In the genomic region with DNA sequence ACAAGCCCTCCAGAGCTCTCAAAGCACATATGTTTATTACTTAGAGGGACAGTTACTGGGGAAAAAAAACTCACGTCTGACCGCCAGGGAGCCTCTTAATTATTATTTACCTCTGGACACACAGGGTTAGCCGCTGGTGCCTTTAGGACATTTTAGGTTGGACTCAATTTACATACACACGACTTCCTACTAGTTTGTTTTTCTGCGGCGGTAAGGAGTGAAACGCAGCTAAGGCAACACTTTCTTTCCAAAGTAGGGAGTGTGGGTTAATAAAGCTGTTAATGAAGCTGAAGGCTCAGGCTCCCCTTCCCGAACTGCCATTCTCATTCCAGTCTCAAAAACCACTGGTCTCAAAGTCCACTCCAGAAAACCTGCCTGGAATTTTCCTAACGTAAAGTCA, we compare ENCODE assay signal across 8 mouse cellular contexts.
DNase-seq lines count a peak whose midpoint lies in the region; ATAC-seq lines count a peak whose summit lies in the region.

No protein-coding gene starts in this region.

- no peaks in the 10 kb centered on the region; the same call in 1 of the 2 replicates for H3K36me3 ChIP-seq in erythroblast, embryonic 14.5 days (ENCODE audit: control insufficient read depth)
- no peaks in the 10 kb centered on the region for H3K36me3 ChIP-seq in forebrain, embryonic 15.5 days
- H3K36me3 ChIP-seq in liver, embryonic 13.5 days: peaks cover 3% of the 10 kb centered on the region; the same call in 1 of the 2 replicates

- peak overlapping the region; percentile 51 for H3K4me3 ChIP-seq in erythroblast, embryonic 14.5 days (replicated peaks)
- H3K4me3 ChIP-seq in forebrain, embryonic 15.5 days: peak overlapping the region; percentile 34
- peak overlapping the region; percentile 46 for H3K4me3 ChIP-seq in liver, embryonic 13.5 days (replicated peaks)

- peak overlapping the region; percentile 54 for H3K4me2 ChIP-seq in forebrain, embryonic 15.5 days (replicated peaks)
- H3K4me2 ChIP-seq in liver, embryonic 13.5 days: peak overlapping the region; percentile 54

- peak overlapping the region; percentile 42 for H3K27ac ChIP-seq in forebrain, embryonic 15.5 days (replicated peaks)
- peak overlapping the region; percentile 78 for H3K27ac ChIP-seq in liver, embryonic 13.5 days

- ATAC-seq in erythroblast, adult 5-6 weeks (replicated peaks; ENCODE audit: low FRiP score, poor library complexity, severe bottlenecking): no peak
- no peak for ATAC-seq in forebrain, embryonic 15.5 days (replicated peaks)
- ATAC-seq in liver, embryonic 13.5 days (ENCODE audit: low read depth): no peak
- no peak for ATAC-seq in erythroid progenitor cell, adult 5-6 weeks (replicated peaks; ENCODE audit: low FRiP score, poor library complexity, severe bottlenecking)

- no peaks in the 10 kb centered on the region for H3K9me3 ChIP-seq in erythroblast, embryonic 14.5 days (ENCODE audit: control insufficient read depth, low read length)
- 0 out of 2 replicates have a peak, but pooled peaks cover 4% of the 10 kb centered on the region for H3K9me3 ChIP-seq in forebrain, embryonic 15.5 days
- H3K9me3 ChIP-seq in liver, embryonic 13.5 days (replicated peaks): no peaks in the 10 kb centered on the region

- DNase-seq in 3T3-L1 (ENCODE audit: low read depth, low spot score): peak; percentile 46
- DNase-seq in liver, embryonic 13.5 days: no peak
- no peak for DNase-seq in ovary, postnatal 10 days (ENCODE audit: low spot score)
- DNase-seq in frontal cortex, postnatal 10 days (ENCODE audit: low spot score in 2 of 2): no peak

- peaks cover 5% of the 10 kb centered on the region for H3K4me1 ChIP-seq in erythroblast, embryonic 14.5 days (ENCODE audit: control insufficient read depth)
- H3K4me1 ChIP-seq in forebrain, embryonic 15.5 days: peaks cover 21% of the 10 kb centered on the region
- H3K4me1 ChIP-seq in liver, embryonic 13.5 days (replicated peaks): peaks cover 21% of the 10 kb centered on the region

- peaks cover 24% of the 10 kb centered on the region for H3K27me3 ChIP-seq in erythroblast, embryonic 14.5 days (ENCODE audit: control insufficient read depth)
- no peaks in the 10 kb centered on the region for H3K27me3 ChIP-seq in forebrain, embryonic 15.5 days
- H3K27me3 ChIP-seq in liver, embryonic 13.5 days: peaks cover 6% of the 10 kb centered on the region; the same call in 1 of the 2 replicates

- 2% methylated on average over 9 of the region's 9 CpGs for WGBS in forebrain, embryonic 15.5 days
- WGBS in liver, embryonic 13.5 days (ENCODE audit: insufficient replicate concordance): 3% methylated on average over 9 of the region's 9 CpGs

- H3K9ac ChIP-seq in forebrain, embryonic 15.5 days (replicated peaks): peak overlapping the region; percentile 26
- H3K9ac ChIP-seq in liver, embryonic 13.5 days: peak overlapping the region; percentile 46
